Mouse (Mus musculus): ENCODE results near the gene Map10. TPM values are rescaled to one million over a fixed set of nuclear protein-coding genes. Genes with fewer than 3 reads are reported as not detected.

Map10 gene
- polyA plus RNA-seq, 1 experiment from 2014 or later = 8.7 TPM

- peaks cover 31% of the 10 kb centered on the region for H3K9me3 ChIP-seq
- no peak overlapping the region for H3K4me2 ChIP-seq
- peaks cover 14% of the 10 kb centered on the region for H3K4me1 ChIP-seq
- H3K27ac ChIP-seq = no peak overlapping the region
- peaks cover 15% of the 10 kb centered on the region for H3K36me3 ChIP-seq (replicated peaks)
- WGBS = 97% methylated on average over 5 of the region's 5 CpGs
- no peak for ATAC-seq (ENCODE audit: low FRiP score)
- H3K27me3 ChIP-seq = peaks cover 13% of the 10 kb centered on the region
- no peak overlapping the region for H3K4me3 ChIP-seq (replicated peaks)
- H3K9ac ChIP-seq = no peak overlapping the region
Measured at GRCm38 (mm10) chr8:125671371-125671770, 1.8 kb downstream of the Map10 start.

GRCm38 (mm10) chr8:125675796-125676195 lies 6.2 kb downstream of the Map10 start:
- Histone ChIP-seq H3K4me1 (peaks cover 11% of the 10 kb centered on the region), H3K27ac (no peak overlapping the region), H3K27me3 (no peaks in the 10 kb centered on the region), H3K9me3 (peaks cover 19% of the 10 kb centered on the region), H3K36me3 (replicated peaks) (peaks cover 10% of the 10 kb centered on the region), H3K4me2 (no peak overlapping the region), H3K4me3 (replicated peaks) (no peak overlapping the region), H3K9ac (no peak overlapping the region)
- WGBS = 84% methylated on average over 3 of the region's 3 CpGs
- ATAC-seq (ENCODE audit: low FRiP score) = no peak

GRCm38 (mm10) chr8:125677484-125677883 lies 7.9 kb downstream of the Map10 start:
- H3K27ac ChIP-seq = no peak overlapping the region
- no peaks in the 10 kb centered on the region for H3K27me3 ChIP-seq
- no peak overlapping the region for H3K4me2 ChIP-seq
- H3K36me3 ChIP-seq (replicated peaks) = no peaks in the 10 kb centered on the region
- peaks cover 12% of the 10 kb centered on the region for H3K4me1 ChIP-seq
- H3K4me3 ChIP-seq (replicated peaks) = no peak overlapping the region
- WGBS = 96% methylated on average over 6 of the region's 6 CpGs
- no peak for ATAC-seq (ENCODE audit: low FRiP score)
- no peak overlapping the region for H3K9ac ChIP-seq
- H3K9me3 ChIP-seq = peaks cover 3% of the 10 kb centered on the region; the same call in 1 of the 2 replicates

- no peak overlapping the region for H3K9ac ChIP-seq
- no peaks in the 10 kb centered on the region for H3K36me3 ChIP-seq (replicated peaks)
- H3K4me2 ChIP-seq = no peak overlapping the region
- no peaks in the 10 kb centered on the region for H3K27me3 ChIP-seq
- no peak for ATAC-seq (ENCODE audit: low FRiP score)
- H3K27ac ChIP-seq = no peak overlapping the region
- H3K4me3 ChIP-seq (replicated peaks) = no peak overlapping the region
- H3K9me3 ChIP-seq = no peaks in the 10 kb centered on the region
- 74% methylated on average over 8 of the region's 8 CpGs for WGBS
- peaks cover 12% of the 10 kb centered on the region for H3K4me1 ChIP-seq
Measured at GRCm38 (mm10) chr8:125678854-125679648, 9.4 kb downstream of the Map10 start.

- no peaks in the 10 kb centered on the region for H3K9me3 ChIP-seq
- ATAC-seq (ENCODE audit: low FRiP score) = no peak
- no peaks in the 10 kb centered on the region for H3K36me3 ChIP-seq (replicated peaks)
- H3K9ac ChIP-seq = no peak overlapping the region
- H3K4me3 ChIP-seq (replicated peaks) = no peak overlapping the region
- H3K4me1 ChIP-seq = peaks cover 12% of the 10 kb centered on the region
- 43% methylated on average over 8 of the region's 8 CpGs for WGBS
- no peak overlapping the region for H3K4me2 ChIP-seq
- H3K27me3 ChIP-seq = no peaks in the 10 kb centered on the region
- H3K27ac ChIP-seq = peak overlapping the region; percentile 8; the same call in 1 of the 2 replicates
Measured at GRCm38 (mm10) chr8:125680851-125681408, 11.3 kb downstream of the Map10 start.

- peaks cover 12% of the 10 kb centered on the region for H3K4me1 ChIP-seq
- H3K27ac ChIP-seq = no peak overlapping the region
- 81% methylated on average over 6 of the region's 6 CpGs for WGBS
- H3K27me3 ChIP-seq = no peaks in the 10 kb centered on the region
- H3K4me2 ChIP-seq = no peak overlapping the region
- H3K36me3 ChIP-seq (replicated peaks) = no peaks in the 10 kb centered on the region
- no peak overlapping the region for H3K9ac ChIP-seq
- no peak overlapping the region for H3K4me3 ChIP-seq (replicated peaks)
- ATAC-seq (ENCODE audit: low FRiP score) = no peak
- H3K9me3 ChIP-seq = no peaks in the 10 kb centered on the region
Measured at GRCm38 (mm10) chr8:125685216-125685760, 15.7 kb downstream of the Map10 start.

- WGBS = 86% methylated on average over 9 of the region's 9 CpGs
- H3K9me3 ChIP-seq = no peaks in the 10 kb centered on the region
- H3K4me3 ChIP-seq (replicated peaks) = no peak overlapping the region
- no peak overlapping the region for H3K27ac ChIP-seq
- H3K27me3 ChIP-seq = no peaks in the 10 kb centered on the region
- peaks cover 13% of the 10 kb centered on the region; the same call in 1 of the 2 replicates for H3K4me1 ChIP-seq
- no peak for ATAC-seq (ENCODE audit: low FRiP score)
- no peak overlapping the region for H3K9ac ChIP-seq
- no peaks in the 10 kb centered on the region for H3K36me3 ChIP-seq (replicated peaks)
- no peak overlapping the region for H3K4me2 ChIP-seq
Measured at GRCm38 (mm10) chr8:125686221-125686865, 16.7 kb downstream of the Map10 start.

- H3K4me1 ChIP-seq = peaks cover 13% of the 10 kb centered on the region; the same call in 1 of the 2 replicates
- H3K36me3 ChIP-seq (replicated peaks) = no peaks in the 10 kb centered on the region
- H3K9me3 ChIP-seq = no peaks in the 10 kb centered on the region
- H3K4me3 ChIP-seq (replicated peaks) = no peak overlapping the region
- WGBS = 57% methylated on average over 15 of the region's 15 CpGs
- H3K27ac ChIP-seq = no peak overlapping the region
- no peak for ATAC-seq (ENCODE audit: low FRiP score)
- H3K27me3 ChIP-seq = no peaks in the 10 kb centered on the region
- H3K4me2 ChIP-seq = no peak overlapping the region
- no peak overlapping the region for H3K9ac ChIP-seq
Measured at GRCm38 (mm10) chr8:125690166-125690915, 20.7 kb downstream of the Map10 start.

GRCm38 (mm10) chr8:125690961-125691360 lies 21.3 kb downstream of the Map10 start:
- WGBS = 89% methylated on average over 3 of the region's 3 CpGs
- H3K27me3 ChIP-seq = no peaks in the 10 kb centered on the region
- H3K9me3 ChIP-seq = no peaks in the 10 kb centered on the region
- H3K9ac ChIP-seq = no peak overlapping the region
- no peaks in the 10 kb centered on the region for H3K36me3 ChIP-seq (replicated peaks)
- no peak overlapping the region for H3K4me2 ChIP-seq
- H3K27ac ChIP-seq = no peak overlapping the region
- H3K4me3 ChIP-seq (replicated peaks) = no peak overlapping the region
- no peak for ATAC-seq (ENCODE audit: low FRiP score)
- H3K4me1 ChIP-seq = peaks cover 13% of the 10 kb centered on the region; the same call in 1 of the 2 replicates

- no peaks in the 10 kb centered on the region for H3K27me3 ChIP-seq
- ATAC-seq (ENCODE audit: low FRiP score) = no peak
- H3K4me3 ChIP-seq (replicated peaks) = no peak overlapping the region
- H3K9ac ChIP-seq = no peak overlapping the region
- 63% methylated on average over 5 of the region's 5 CpGs for WGBS
- H3K36me3 ChIP-seq (replicated peaks) = no peaks in the 10 kb centered on the region
- H3K27ac ChIP-seq = no peak overlapping the region
- no peak overlapping the region for H3K4me2 ChIP-seq
- peaks cover 13% of the 10 kb centered on the region; the same call in 1 of the 2 replicates for H3K4me1 ChIP-seq
- no peaks in the 10 kb centered on the region for H3K9me3 ChIP-seq
Measured at GRCm38 (mm10) chr8:125692447-125692846, 22.8 kb downstream of the Map10 start.

GRCm38 (mm10) chr8:125693197-125693596 lies 23.6 kb downstream of the Map10 start:
- 86% methylated on average over 3 of the region's 3 CpGs for WGBS
- no peak for ATAC-seq (ENCODE audit: low FRiP score)

More at GRCm38 (mm10) chr8:125693197-125693596, 23.6 kb downstream of the Map10 start:
- Histone ChIP-seq H3K4me3 (replicated peaks) (no peak overlapping the region), H3K4me2 (no peak overlapping the region), H3K27me3 (no peaks in the 10 kb centered on the region), H3K9ac (no peak overlapping the region), H3K4me1 (peaks cover 13% of the 10 kb centered on the region; the same call in 1 of the 2 replicates), H3K9me3 (0 out of 2 replicates have a peak, but pooled peaks cover under 1% of the 10 kb centered on the region), H3K27ac (no peak overlapping the region), H3K36me3 (replicated peaks) (no peaks in the 10 kb centered on the region)
